Mouse (Mus musculus): Measurements from ENCODE around the gene Slc20a1. TPM values are rescaled to one million over a fixed set of nuclear protein-coding genes. Genes with fewer than 3 reads are reported as not detected.

The Slc20a1 gene
- 100 to 1,000 TPM; 148 to 216 TPM for total RNA-seq (2023)

DNA sequence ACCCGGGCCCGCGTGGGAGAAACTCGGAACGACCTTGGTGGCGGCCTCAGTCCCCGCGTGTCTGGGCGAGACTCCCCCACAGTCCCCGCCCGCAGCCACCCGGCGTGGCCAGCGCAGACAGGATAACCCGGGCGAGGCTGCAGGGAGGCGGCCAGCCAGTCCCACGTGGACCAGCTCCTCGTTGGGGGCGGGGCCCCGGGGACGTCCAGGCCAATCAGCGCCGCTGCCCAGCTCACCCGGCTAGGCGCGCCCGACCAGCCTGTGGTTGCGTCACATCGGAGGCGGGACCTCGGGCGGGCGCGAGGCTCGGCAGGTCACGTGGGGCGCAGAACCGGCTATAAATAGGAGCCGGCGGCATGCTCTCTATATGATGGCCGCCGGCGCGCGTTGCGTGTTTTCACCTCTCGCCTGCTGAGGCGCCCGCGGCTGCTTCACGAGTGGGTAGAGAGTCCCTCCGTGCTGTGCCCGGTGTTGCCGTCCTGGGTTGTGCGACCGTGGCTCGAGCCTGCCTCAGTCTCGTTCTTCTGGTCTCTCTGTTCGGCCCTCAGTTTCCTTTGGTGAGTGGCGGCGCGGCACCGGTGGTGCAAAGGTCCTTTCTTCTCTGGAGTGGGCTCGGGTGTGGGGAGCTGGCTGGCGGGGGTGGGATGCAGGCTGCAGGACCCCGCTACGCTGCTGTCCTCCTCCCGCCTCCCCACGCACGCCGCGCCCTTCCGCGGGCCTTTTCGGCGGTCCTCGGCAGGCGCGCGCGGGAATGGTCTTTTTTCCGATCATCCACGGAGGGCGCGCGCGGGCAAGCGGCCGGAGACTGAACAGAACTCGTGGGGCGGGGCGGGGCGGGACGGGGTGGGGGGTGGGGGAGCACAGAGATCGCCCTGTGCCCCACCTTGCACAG, at the start of gene Slc20a1:
Slc20a1 (plus strand) TSS at position 329 of the 892 bp plus-strand sequence.

Other genes with a start within 250 kb of the Slc20a1 start
- 1 to 10 TPM; 2.8 to 3.3 TPM for gene Zc3h6, start 231.4 kb upstream of the Slc20a1 start, total RNA-seq (2023)
- 1 to 10 TPM; 1.9 to 4.0 TPM for gene Gm10762, start 231.0 kb upstream of the Slc20a1 start, total RNA-seq (2023)
- not detected for gene Vinac1, start 150.6 kb upstream of the Slc20a1 start, total RNA-seq (2023)
- 1 to 10 TPM; 2.3 to 2.5 TPM for gene Ttl, start 132.8 kb upstream of the Slc20a1 start, total RNA-seq (2023)
- 10 to 100 TPM in 1 of 2 experiments, 1 to 10 TPM in 1; 10.0 to 12.0 TPM for gene Polr1b, start 97.8 kb upstream of the Slc20a1 start, total RNA-seq (2023)
- 1 to 10 TPM; 6.3 to 9.1 TPM for gene Chchd5, start 69.1 kb upstream of the Slc20a1 start, total RNA-seq (2023)
- gene Ckap2l, start 98.4 kb downstream of the Slc20a1 start, total RNA-seq (2023): 10 to 100 TPM; 31.4 to 35.0 TPM
- gene Il1a, start 111.2 kb downstream of the Slc20a1 start, total RNA-seq (2023): not detected
- gene Il1b, start 172.4 kb downstream of the Slc20a1 start, total RNA-seq (2023): 100 to 1,000 TPM; 385 to 472 TPM

Measured in neutrophil, adult 83 days (primary cell).